Mouse (Mus musculus): ENCODE data around the gene Angptl6. TPM values are rescaled to one million over a fixed set of nuclear protein-coding genes. Genes with fewer than 3 reads are reported as not detected.

Angptl6 gene
- polyA plus RNA-seq, 1 experiment from 2014 or later = 14.5 TPM

- no peak overlapping the region for H3K4me3 ChIP-seq (ENCODE audit: low read depth, low read length)
- no peaks in the 10 kb centered on the region for H3K4me1 ChIP-seq (ENCODE audit: control insufficient read depth, insufficient read depth, low read length)
- no peaks in the 10 kb centered on the region for H3K9me3 ChIP-seq (ENCODE audit: control insufficient read depth, low read length)
- no peaks in the 10 kb centered on the region for H3K36me3 ChIP-seq (ENCODE audit: control insufficient read depth, insufficient read depth, low read length)
- no peak overlapping the region for H3K27ac ChIP-seq (ENCODE audit: low read depth, low read length)
- no peak for ATAC-seq (ENCODE audit: low read depth)
- H3K9ac ChIP-seq (replicated peaks; ENCODE audit: low read depth, low read length) = no peak overlapping the region
- 89% methylated on average over 1 of the region's 1 CpGs for WGBS
- no peaks in the 10 kb centered on the region for H3K27me3 ChIP-seq (ENCODE audit: control insufficient read depth, insufficient read depth, low read length)
- no peak overlapping the region for H3K4me2 ChIP-seq (ENCODE audit: low read depth, low read length)
These were observed 44.6 kb downstream of the Angptl6 start for GRCm38 (mm10) chr9:20834881-20835280.

- Histone ChIP-seq H3K4me3 (ENCODE audit: low read depth, low read length) (no peak overlapping the region), H3K9me3 (ENCODE audit: control insufficient read depth, low read length) (no peaks in the 10 kb centered on the region), H3K27ac (ENCODE audit: low read depth, low read length) (no peak overlapping the region), H3K9ac (replicated peaks; ENCODE audit: low read depth, low read length) (0 out of 2 replicates have a peak overlapping the region, but pooled peaks have one; percentile 28), H3K4me2 (ENCODE audit: low read depth, low read length) (0 out of 2 replicates have a peak overlapping the region, but pooled peaks have one; percentile 27), H3K27me3 (ENCODE audit: control insufficient read depth, insufficient read depth, low read length) (no peaks in the 10 kb centered on the region), H3K36me3 (ENCODE audit: control insufficient read depth, insufficient read depth, low read length) (no peaks in the 10 kb centered on the region), H3K4me1 (ENCODE audit: control insufficient read depth, insufficient read depth, low read length) (no peaks in the 10 kb centered on the region)
- ATAC-seq (ENCODE audit: low read depth) = peak; percentile 94
- 15% methylated on average over 19 of the region's 19 CpGs for WGBS
These were observed 48.5 kb downstream of the Angptl6 start for GRCm38 (mm10) chr9:20830901-20831643.

GRCm38 (mm10) chr9:20828127-20828526, 51.4 kb downstream of the Angptl6 start:
- ATAC-seq (ENCODE audit: low read depth) = no peak
- Histone ChIP-seq H3K4me2 (ENCODE audit: low read depth, low read length) (no peak overlapping the region), H3K9me3 (ENCODE audit: control insufficient read depth, low read length) (no peaks in the 10 kb centered on the region)

GRCm38 (mm10) chr9:20825781-20826180, 53.7 kb downstream of the Angptl6 start:
- 72% methylated on average over 5 of the region's 5 CpGs for WGBS
- Histone ChIP-seq H3K9ac (replicated peaks; ENCODE audit: low read depth, low read length) (no peak overlapping the region), H3K27ac (ENCODE audit: low read depth, low read length) (no peak overlapping the region), H3K4me3 (ENCODE audit: low read depth, low read length) (no peak overlapping the region), H3K27me3 (ENCODE audit: control insufficient read depth, insufficient read depth, low read length) (no peaks in the 10 kb centered on the region), H3K4me2 (ENCODE audit: low read depth, low read length) (no peak overlapping the region), H3K36me3 (ENCODE audit: control insufficient read depth, insufficient read depth, low read length) (no peaks in the 10 kb centered on the region), H3K4me1 (ENCODE audit: control insufficient read depth, insufficient read depth, low read length) (no peaks in the 10 kb centered on the region), H3K9me3 (ENCODE audit: control insufficient read depth, low read length) (no peaks in the 10 kb centered on the region)
- no peak for ATAC-seq (ENCODE audit: low read depth)

More at GRCm38 (mm10) chr9:20828127-20828526, 51.4 kb downstream of the Angptl6 start:
- Histone ChIP-seq H3K4me3 (ENCODE audit: low read depth, low read length) (no peak overlapping the region), H3K27ac (ENCODE audit: low read depth, low read length) (no peak overlapping the region), H3K4me1 (ENCODE audit: control insufficient read depth, insufficient read depth, low read length) (no peaks in the 10 kb centered on the region), H3K9ac (replicated peaks; ENCODE audit: low read depth, low read length) (no peak overlapping the region), H3K27me3 (ENCODE audit: control insufficient read depth, insufficient read depth, low read length) (no peaks in the 10 kb centered on the region), H3K36me3 (ENCODE audit: control insufficient read depth, insufficient read depth, low read length) (no peaks in the 10 kb centered on the region)
- WGBS = 100% methylated on average over 1 of the region's 1 CpGs

Small RNAs within 50 kb of the gene (microRNA-seq; reads per million reads assigned to microRNA genes)
- gene Mir7081 = not detected

Other genes starting within 250 kb of the Angptl6 start
- gene Ubl5, start 236.8 kb downstream of the Angptl6 start, polyA plus RNA-seq (2014; fragmentation: Nextera tagmentation; extraction: Ambion mirVana) = 464 and 488 TPM in 2 replicates
- 9.6 and 10.6 TPM in 2 replicates for gene Fbxl12, start 235.0 kb downstream of the Angptl6 start, polyA plus RNA-seq (2014; fragmentation: Nextera tagmentation; extraction: Ambion mirVana)
- 61.1 and 68.8 TPM in 2 replicates for gene Pin1, start 227.6 kb downstream of the Angptl6 start, polyA plus RNA-seq (2014; fragmentation: Nextera tagmentation; extraction: Ambion mirVana)
- gene Olfm2, start 133.4 kb downstream of the Angptl6 start, polyA plus RNA-seq (2014; fragmentation: Nextera tagmentation; extraction: Ambion mirVana) = 155 and 202 TPM in 2 replicates
- 0.76 and 0.98 TPM in 2 replicates for gene Col5a3, start 64.7 kb downstream of the Angptl6 start, polyA plus RNA-seq (2014; fragmentation: Nextera tagmentation; extraction: Ambion mirVana)
- not detected in 2 replicates for gene Rdh8, start 61.2 kb downstream of the Angptl6 start, polyA plus RNA-seq (2014; fragmentation: Nextera tagmentation; extraction: Ambion mirVana)
- 4.3 and 7.2 TPM in 2 replicates for gene A230050P20Rik, start 11.1 kb downstream of the Angptl6 start, polyA plus RNA-seq (2014; fragmentation: Nextera tagmentation; extraction: Ambion mirVana)
- 41.7 and 49.0 TPM in 2 replicates for gene Ppan, start 8.4 kb upstream of the Angptl6 start, polyA plus RNA-seq (2014; fragmentation: Nextera tagmentation; extraction: Ambion mirVana)
- gene Eif3g, start 18.9 kb upstream of the Angptl6 start, polyA plus RNA-seq (2014; fragmentation: Nextera tagmentation; extraction: Ambion mirVana) = 226 and 228 TPM in 2 replicates
- gene Dnmt1, start 80.2 kb upstream of the Angptl6 start, polyA plus RNA-seq (2014; fragmentation: Nextera tagmentation; extraction: Ambion mirVana) = 41.1 and 42.7 TPM in 2 replicates
- 7.4 and 8.7 TPM in 2 replicates for gene S1pr2, start 97.1 kb upstream of the Angptl6 start, polyA plus RNA-seq (2014; fragmentation: Nextera tagmentation; extraction: Ambion mirVana)
- 103 and 115 TPM in 2 replicates for gene Mrpl4, start 123.0 kb upstream of the Angptl6 start, polyA plus RNA-seq (2014; fragmentation: Nextera tagmentation; extraction: Ambion mirVana)
- gene Icam1, start 136.3 kb upstream of the Angptl6 start, polyA plus RNA-seq (2014; fragmentation: Nextera tagmentation; extraction: Ambion mirVana) = 1.4 and 3.6 TPM in 2 replicates
- gene Icam4, start 149.6 kb upstream of the Angptl6 start, polyA plus RNA-seq (2014; fragmentation: Nextera tagmentation; extraction: Ambion mirVana) = 0.27 TPM in 1 of 2 replicates, not detected in the other
- 1.3 and 1.6 TPM in 2 replicates for gene Icam5, start 152.3 kb upstream of the Angptl6 start, polyA plus RNA-seq (2014; fragmentation: Nextera tagmentation; extraction: Ambion mirVana)
- 1.2 and 2.7 TPM in 2 replicates for gene Zglp1, start 187.4 kb upstream of the Angptl6 start, polyA plus RNA-seq (2014; fragmentation: Nextera tagmentation; extraction: Ambion mirVana)
- 1.7 and 1.8 TPM in 2 replicates for gene Gm49373, start 193.4 kb upstream of the Angptl6 start, polyA plus RNA-seq (2014; fragmentation: Nextera tagmentation; extraction: Ambion mirVana)
- 62.7 and 73.5 TPM in 2 replicates for gene Fdx1l, start 193.9 kb upstream of the Angptl6 start, polyA plus RNA-seq (2014; fragmentation: Nextera tagmentation; extraction: Ambion mirVana)
- gene Gm38431, start 212.3 kb upstream of the Angptl6 start, polyA plus RNA-seq (2014; fragmentation: Nextera tagmentation; extraction: Ambion mirVana) = 0.88 and 1.5 TPM in 2 replicates
- gene Raver1, start 212.3 kb upstream of the Angptl6 start, polyA plus RNA-seq (2014; fragmentation: Nextera tagmentation; extraction: Ambion mirVana) = 29.4 and 35.2 TPM in 2 replicates